Mouse (Mus musculus): ENCODE measurements around the gene Smyd5.

Smyd5 gene

GRCm38 (mm10) chr6:85491606-85492005, 59.8 kb downstream of the Smyd5 start:
- DNase-seq (ENCODE audit: low read depth): no peak

All from c-Kit-positive CD71-positive TER-119-negative erythroid progenitor cells, embryonic 14.5 days (primary cell).